Mouse (Mus musculus) thymus, postnatal 0 days (tissue): ENCODE data around the gene Pcnx. TPM values are rescaled to one million over a fixed set of nuclear protein-coding genes. Genes with fewer than 3 reads are reported as not detected.

ENCODE experiments used
- polyA plus RNA-seq: library from polyadenylated mRNA; unstranded; fragments of >200 nt; fragmentation: Nextera tagmentation; extraction: Ambion mirVana; gene quantifications from 2 replicates; pipeline ENCODE4 v1.2.1, GENCODE M21; 2015

Pcnx gene
- polyA plus RNA-seq, 1 experiment from 2014 or later: 17.5 TPM

Other genes starting within 250 kb of the Pcnx start
- gene Ttc9, start 228.8 kb upstream of the Pcnx start, polyA plus RNA-seq: 0.13 and 0.44 TPM in 2 replicates
- 0.21 and 0.29 TPM in 2 replicates for gene Map3k9, start 78.8 kb upstream of the Pcnx start, polyA plus RNA-seq